Mouse (Mus musculus) limb, embryonic 12.5 days (tissue): ENCODE measurements around the gene Cdk4. TPM values are rescaled to one million over a fixed set of nuclear protein-coding genes. Genes with fewer than 3 reads are reported as not detected.

Source experiments
- ATAC-seq: fragments of 200-750 bp; cut with Nextera tagmentation; 2 replicates; pipeline ENCODE4 v1.8.0; 2017; ENCODE audit warnings: low read depth, moderate TSS enrichment; ENCODE audit not compliant: insufficient number of reproducible peaks, insufficient read depth, low FRiP score, low TSS enrichment
- H3K27ac ChIP-seq: fragments of 300-500 bp; sonication (generic); 2 replicates; pipeline ENCODE4 v1.5.1; 2016; ENCODE audit warnings: mild to moderate bottlenecking, moderate library complexity
- H3K27me3 ChIP-seq: fragments of 300-500 bp; sonication (generic); 2 replicates; pipeline ENCODE4 v1.6.1; 2016; ENCODE audit warnings: mild to moderate bottlenecking, moderate library complexity
- H3K36me3 ChIP-seq: fragments of 300-500 bp; sonication (generic); 2 replicates; pipeline ENCODE4 v1.6.1; 2016; ENCODE audit warnings: mild to moderate bottlenecking, moderate library complexity
- H3K4me1 ChIP-seq: fragments of 300-500 bp; sonication (generic); replicated peaks from 2 replicates; pipeline ENCODE4 v1.6.1; 2016
- H3K4me2 ChIP-seq: fragments of 300-500 bp; sonication (generic); 2 replicates; pipeline ENCODE4 v1.6.1; 2016; ENCODE audit warnings: mild to moderate bottlenecking, moderate library complexity
- H3K4me3 ChIP-seq: fragments of 300-500 bp; sonication (generic); replicated peaks from 2 replicates; pipeline ENCODE4 v1.5.1; 2016; ENCODE audit warnings: mild to moderate bottlenecking
- H3K9ac ChIP-seq: fragments of 300-500 bp; sonication (generic); replicated peaks from 2 replicates; pipeline ENCODE4 v1.6.1; 2016; ENCODE audit warnings: mild to moderate bottlenecking, moderate library complexity
- H3K9me3 ChIP-seq: fragments of 300-500 bp; sonication (generic); 2 replicates; pipeline ENCODE4 v1.6.1; 2016; ENCODE audit warnings: mild to moderate bottlenecking, moderate library complexity
- WGBS: fragments of 180-500 bp; shearing (Covaris S2); methylation state at CpG from one replicate; pipeline ENCODE4 v1.1.7; 2016; 5-methylcytosine and 5-hydroxymethylcytosine counted together
- polyA plus RNA-seq: library from polyadenylated mRNA; unstranded; fragments of >200 nt; fragmentation: Nextera tagmentation; extraction: Ambion mirVana; gene quantifications from 2 replicates; pipeline ENCODE4 v1.2.1, GENCODE M21; 2016

The Cdk4 gene
- polyA plus RNA-seq, 1 experiment from 2014 or later: 2,376 TPM

DNA sequence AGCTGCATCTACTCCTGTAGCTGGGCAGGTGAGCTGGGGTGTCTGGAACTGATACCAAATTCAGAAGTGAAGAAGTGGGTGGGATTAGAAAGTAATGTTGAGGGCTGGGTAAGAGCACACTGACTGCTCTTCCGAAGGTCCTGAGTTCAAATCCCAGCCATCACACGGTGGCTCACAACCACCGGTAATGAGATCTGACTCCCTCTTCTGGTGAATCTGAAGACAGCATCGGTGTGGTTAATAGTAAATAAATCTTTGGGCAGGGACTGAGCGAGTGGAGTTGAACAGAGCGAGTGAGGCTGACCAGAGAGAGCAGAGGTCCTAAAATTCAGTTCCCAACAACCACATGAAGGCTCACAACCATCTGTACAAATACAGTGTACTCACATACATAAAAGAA, 22.3 kb downstream of the Cdk4 start:
- H3K36me3 ChIP-seq: no peaks in the 10 kb centered on the region
- H3K4me2 ChIP-seq: no peak overlapping the region
- H3K9ac ChIP-seq: no peak overlapping the region
- ATAC-seq: no peak
- WGBS: 64% methylated on average over 6 of the region's 6 CpGs
- peaks cover 95% of the 10 kb centered on the region for H3K27me3 ChIP-seq
- no peaks in the 10 kb centered on the region for H3K9me3 ChIP-seq
- H3K4me1 ChIP-seq: peaks cover 16% of the 10 kb centered on the region
- H3K27ac ChIP-seq: no peak overlapping the region
- no peak overlapping the region for H3K4me3 ChIP-seq

DNA sequence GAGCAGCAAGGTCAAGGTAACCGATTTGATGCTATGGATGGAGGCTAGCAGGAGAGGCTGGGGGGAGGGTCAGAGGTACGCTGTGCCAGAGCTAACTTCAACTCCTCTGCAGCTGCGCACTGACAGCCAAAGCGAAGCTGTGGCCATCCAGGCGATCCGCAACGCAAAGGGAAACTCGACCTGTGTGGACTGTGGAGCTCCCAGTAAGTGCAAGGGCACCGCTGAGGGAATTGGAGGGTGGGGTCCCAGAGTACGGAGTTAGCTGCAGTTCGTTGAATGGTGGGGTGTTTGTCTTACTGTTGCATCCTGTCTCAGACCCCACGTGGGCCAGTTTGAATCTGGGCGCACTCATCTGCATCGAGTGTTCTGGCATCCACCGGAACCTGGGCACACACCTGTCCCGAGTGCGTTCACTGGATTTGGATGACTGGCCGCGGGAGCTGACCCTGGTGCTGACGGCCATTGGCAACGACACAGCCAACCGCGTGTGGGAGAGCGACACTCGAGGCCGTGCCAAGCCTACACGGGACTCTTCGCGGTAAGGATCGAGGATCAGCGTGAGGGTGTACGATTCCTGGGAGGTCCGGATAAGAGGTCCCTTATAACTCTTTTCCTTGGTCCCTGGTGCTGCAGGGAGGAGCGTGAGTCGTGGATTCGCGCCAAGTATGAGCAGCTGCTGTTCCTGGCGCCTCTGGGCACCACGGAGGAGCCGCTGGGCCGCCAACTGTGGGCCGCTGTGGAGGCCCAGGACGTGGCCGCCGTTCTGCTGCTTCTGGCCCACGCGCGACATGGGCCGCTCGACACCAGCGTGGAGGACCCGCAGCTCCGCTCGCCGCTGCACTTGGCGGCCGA, 27.5 kb downstream of the Cdk4 start:
- Histone ChIP-seq H3K4me1 (peaks cover 13% of the 10 kb centered on the region), H3K9me3 (no peaks in the 10 kb centered on the region), H3K36me3 (peaks cover 10% of the 10 kb centered on the region), H3K4me2 (peak overlapping the region; percentile 35; the same call in 1 of the 2 replicates), H3K9ac (no peak overlapping the region), H3K27ac (no peak overlapping the region), H3K27me3 (peaks cover 82% of the 10 kb centered on the region), H3K4me3 (peak overlapping the region; percentile 27)
- ATAC-seq: 0 out of 2 replicates have a peak, but pooled peaks have one; percentile 16
- 10% methylated on average over 57 of the region's 57 CpGs for whole genome bisulfite sequencing

DNA sequence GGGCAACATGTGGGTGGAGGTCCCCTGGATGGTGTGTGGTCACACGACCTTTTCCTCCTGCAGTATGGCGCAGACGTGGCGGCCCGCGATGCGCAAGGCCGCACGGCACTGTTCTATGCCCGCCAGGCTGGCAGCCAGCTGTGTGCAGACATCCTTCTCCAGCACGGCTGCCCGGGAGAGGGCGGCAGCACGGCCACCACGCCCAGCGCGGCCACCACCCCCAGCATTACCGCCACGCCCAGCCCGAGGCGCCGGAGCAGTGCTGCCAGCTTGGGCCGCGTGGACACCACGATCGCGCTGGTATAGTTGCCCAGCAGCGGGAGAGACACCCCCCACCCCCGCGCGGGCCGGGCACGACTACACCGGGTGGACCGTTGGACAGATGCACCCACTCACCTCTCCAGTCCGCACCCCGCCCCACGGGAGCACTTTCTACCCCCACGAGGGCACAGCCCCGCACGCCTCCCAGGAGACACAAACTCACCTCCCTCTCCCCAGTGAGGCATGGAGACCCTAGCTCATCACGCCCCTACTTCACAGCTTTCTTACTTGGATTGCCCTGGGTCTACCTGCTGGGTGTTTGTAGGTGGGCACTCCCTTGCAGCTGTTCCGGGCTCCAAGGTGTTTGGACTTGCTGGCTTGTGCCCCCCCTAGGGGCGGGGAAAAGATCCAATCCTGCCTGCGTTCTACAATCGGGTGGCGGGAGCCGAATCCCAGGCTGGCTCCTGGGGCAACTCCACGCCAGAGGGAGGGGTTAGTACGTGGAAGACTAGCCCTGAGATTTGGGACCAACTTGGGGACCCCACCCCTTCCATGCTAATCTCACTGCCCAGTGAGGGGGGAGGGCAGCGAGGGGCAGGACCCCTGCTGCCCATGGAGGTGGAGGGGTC, 28.4 kb downstream of the Cdk4 start:
- H3K27me3 ChIP-seq: peaks cover 76% of the 10 kb centered on the region
- H3K4me1 ChIP-seq: peaks cover 13% of the 10 kb centered on the region
- H3K36me3 ChIP-seq: peaks cover 19% of the 10 kb centered on the region
- 10% methylated on average over 49 of the region's 51 CpGs for WGBS
- H3K9me3 ChIP-seq: no peaks in the 10 kb centered on the region
- no peak; the same call in 1 of the 2 replicates for ATAC-seq
- H3K4me3 ChIP-seq: peak overlapping the region; percentile 27
- peak overlapping the region; percentile 35 for H3K4me2 ChIP-seq
- H3K27ac ChIP-seq: no peak overlapping the region
- H3K9ac ChIP-seq: no peak overlapping the region

DNA sequence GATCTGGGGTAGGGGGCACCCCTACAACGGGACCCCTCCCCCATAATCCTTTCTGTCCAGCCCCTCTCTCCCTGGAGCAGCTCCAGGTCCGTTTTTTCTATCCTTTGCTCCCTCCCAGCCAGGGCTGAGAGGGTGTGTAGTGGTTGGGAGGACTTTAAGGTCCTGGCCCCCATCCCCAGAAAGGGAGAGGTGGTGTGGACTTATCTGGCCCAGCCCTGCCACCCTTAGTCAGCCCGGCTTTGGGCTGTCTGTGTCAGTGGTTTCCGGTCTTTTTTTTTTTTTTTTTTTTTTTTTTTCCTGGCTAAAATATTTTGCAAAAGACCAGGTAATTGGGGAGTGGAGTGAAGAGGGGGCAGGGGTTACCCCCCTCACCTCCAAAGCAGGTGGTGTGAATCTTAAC, 29.4 kb downstream of the Cdk4 start:
- Histone ChIP-seq H3K36me3 (peaks cover 29% of the 10 kb centered on the region), H3K27ac (no peak overlapping the region), H3K4me1 (peaks cover 13% of the 10 kb centered on the region), H3K27me3 (peaks cover 66% of the 10 kb centered on the region), H3K4me2 (no peak overlapping the region), H3K4me3 (no peak overlapping the region), H3K9me3 (no peaks in the 10 kb centered on the region), H3K9ac (no peak overlapping the region)
- WGBS: 53% methylated on average over 4 of the region's 4 CpGs
- ATAC-seq: no peak

DNA sequence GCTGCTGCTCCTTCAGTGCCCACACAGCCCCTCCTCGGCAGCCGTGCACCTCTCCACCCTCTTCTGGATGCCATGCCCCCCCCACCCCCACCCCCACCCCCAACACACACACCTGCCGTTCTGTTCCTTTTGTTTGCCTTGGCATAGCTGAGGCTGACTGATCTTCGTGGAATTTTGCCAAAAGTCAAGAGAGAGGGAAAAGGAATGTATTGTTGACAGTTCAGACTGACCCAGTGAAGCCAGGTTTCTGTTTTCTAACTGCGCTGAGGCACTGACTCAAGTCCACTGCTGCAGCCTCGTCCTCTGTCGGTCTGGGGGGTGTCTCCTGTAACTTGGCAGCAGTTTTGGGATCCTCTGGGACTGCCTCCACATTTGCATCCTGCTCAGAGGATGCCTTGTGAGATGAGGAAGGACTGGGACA, 31.1 kb downstream of the Cdk4 start:
- Histone ChIP-seq H3K27ac (no peak overlapping the region), H3K4me3 (no peak overlapping the region), H3K9me3 (no peaks in the 10 kb centered on the region), H3K36me3 (peaks cover 46% of the 10 kb centered on the region), H3K27me3 (peaks cover 49% of the 10 kb centered on the region), H3K4me2 (no peak overlapping the region), H3K9ac (no peak overlapping the region), H3K4me1 (peaks cover 13% of the 10 kb centered on the region)
- no peak for ATAC-seq
- WGBS: 68% methylated on average over 7 of the region's 7 CpGs

DNA sequence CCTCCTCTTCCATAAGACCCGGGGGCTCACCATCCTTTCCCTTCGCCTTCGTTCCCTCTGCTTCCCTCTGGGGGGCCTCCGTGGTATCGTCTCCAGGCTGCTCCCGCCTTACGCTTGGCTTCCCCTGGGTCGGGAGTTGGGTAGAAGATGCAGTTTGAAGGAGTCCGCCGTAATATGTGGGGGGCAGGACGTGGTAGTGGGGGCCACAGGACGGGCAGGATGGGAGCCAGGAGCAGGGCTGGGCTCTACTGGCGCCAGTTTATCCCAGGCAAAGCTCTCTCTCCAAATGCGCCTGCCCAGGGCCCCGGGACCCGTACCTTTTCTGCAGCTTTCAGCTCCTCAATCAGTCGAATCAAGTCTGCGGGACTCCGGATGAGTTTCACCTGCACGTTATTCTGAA, 35.2 kb downstream of the Cdk4 start:
- Histone ChIP-seq H3K4me2 (no peak overlapping the region), H3K9me3 (no peaks in the 10 kb centered on the region), H3K4me3 (no peak overlapping the region), H3K9ac (no peak overlapping the region), H3K4me1 (no peaks in the 10 kb centered on the region), H3K27ac (no peak overlapping the region), H3K27me3 (peaks cover 8% of the 10 kb centered on the region), H3K36me3 (peaks cover 58% of the 10 kb centered on the region)
- 76% methylated on average over 20 of the region's 20 CpGs for WGBS
- no peak for ATAC-seq

DNA sequence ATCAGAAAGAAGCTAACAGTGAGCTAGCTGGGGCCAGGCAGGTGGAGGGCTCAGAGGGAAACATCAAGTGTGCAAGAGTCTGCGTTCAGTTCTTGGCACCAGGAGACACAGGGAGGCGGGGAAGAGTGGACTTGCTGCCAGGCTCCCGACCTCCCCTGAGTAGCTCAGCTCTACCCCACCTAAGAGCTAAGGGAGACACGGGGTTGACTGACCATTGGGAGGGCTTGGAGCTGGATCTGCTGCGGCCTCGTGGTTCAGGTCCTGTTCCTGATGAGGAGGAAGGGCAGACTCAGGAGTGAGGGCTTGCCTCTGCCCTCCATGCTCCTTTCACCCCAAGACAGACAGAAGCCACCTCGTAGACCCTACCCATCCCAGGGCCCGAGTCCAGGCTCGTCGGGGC, 35.9 kb downstream of the Cdk4 start:
- Histone ChIP-seq H3K4me1 (no peaks in the 10 kb centered on the region), H3K27ac (no peak overlapping the region), H3K9ac (no peak overlapping the region), H3K4me2 (no peak overlapping the region), H3K9me3 (no peaks in the 10 kb centered on the region), H3K36me3 (peaks cover 60% of the 10 kb centered on the region), H3K4me3 (no peak overlapping the region), H3K27me3 (peaks cover 1% of the 10 kb centered on the region)
- no peak for ATAC-seq
- WGBS: 87% methylated on average over 10 of the region's 10 CpGs

DNA sequence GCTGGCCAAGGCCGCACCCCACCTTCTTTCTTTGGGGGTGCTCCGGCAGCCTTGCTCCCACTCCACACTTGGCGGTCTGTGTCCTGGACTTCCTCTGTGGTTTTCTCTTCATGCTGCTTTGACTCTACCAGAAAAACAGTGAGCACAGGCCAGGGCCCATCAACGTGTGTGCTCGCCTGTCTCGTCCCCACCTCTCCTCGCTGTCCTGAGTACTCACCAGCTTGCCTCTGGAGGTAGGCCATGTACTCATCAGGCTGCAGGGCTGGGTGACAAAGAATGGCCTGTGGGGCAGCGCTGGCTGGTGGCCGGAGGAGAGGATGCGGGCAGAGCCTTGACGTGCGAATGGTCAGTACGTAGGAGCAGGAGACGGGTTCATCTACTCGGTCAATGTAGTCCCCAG, 36.5 kb downstream of the Cdk4 start:
- H3K4me3 ChIP-seq: no peak overlapping the region
- H3K36me3 ChIP-seq: peaks cover 62% of the 10 kb centered on the region
- no peaks in the 10 kb centered on the region for H3K9me3 ChIP-seq
- H3K27ac ChIP-seq: no peak overlapping the region
- H3K4me1 ChIP-seq: no peaks in the 10 kb centered on the region
- no peak for ATAC-seq
- H3K9ac ChIP-seq: 0 out of 2 replicates have a peak overlapping the region, but pooled peaks have one; percentile 2
- no peak overlapping the region for H3K4me2 ChIP-seq
- no peaks in the 10 kb centered on the region for H3K27me3 ChIP-seq
- WGBS: 94% methylated on average over 15 of the region's 15 CpGs

DNA sequence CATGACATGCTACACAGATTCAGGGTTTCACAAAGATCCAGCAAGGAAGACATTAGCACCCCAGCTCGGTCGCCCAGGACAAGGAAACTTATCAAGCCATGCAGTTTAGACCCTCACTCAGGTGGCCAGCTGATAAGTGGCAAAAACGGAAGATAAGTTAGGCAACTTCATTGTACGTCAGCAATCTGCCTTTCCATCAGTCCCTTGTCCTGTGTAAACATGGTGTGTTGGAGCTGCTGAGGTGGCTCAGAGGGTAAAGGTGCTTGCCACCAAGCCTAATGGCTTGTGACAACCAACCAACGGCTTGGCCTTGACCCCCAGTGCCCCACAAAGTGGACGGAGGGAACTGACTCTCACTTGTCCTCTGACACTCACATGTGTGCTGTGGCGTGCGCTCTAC, 37.1 kb downstream of the Cdk4 start:
- Histone ChIP-seq H3K4me3 (no peak overlapping the region), H3K27me3 (no peaks in the 10 kb centered on the region), H3K4me2 (no peak overlapping the region), H3K36me3 (peaks cover 60% of the 10 kb centered on the region), H3K9me3 (no peaks in the 10 kb centered on the region), H3K9ac (no peak overlapping the region), H3K4me1 (no peaks in the 10 kb centered on the region), H3K27ac (no peak overlapping the region)
- no peak for ATAC-seq
- 83% methylated on average over 8 of the region's 8 CpGs for WGBS

DNA sequence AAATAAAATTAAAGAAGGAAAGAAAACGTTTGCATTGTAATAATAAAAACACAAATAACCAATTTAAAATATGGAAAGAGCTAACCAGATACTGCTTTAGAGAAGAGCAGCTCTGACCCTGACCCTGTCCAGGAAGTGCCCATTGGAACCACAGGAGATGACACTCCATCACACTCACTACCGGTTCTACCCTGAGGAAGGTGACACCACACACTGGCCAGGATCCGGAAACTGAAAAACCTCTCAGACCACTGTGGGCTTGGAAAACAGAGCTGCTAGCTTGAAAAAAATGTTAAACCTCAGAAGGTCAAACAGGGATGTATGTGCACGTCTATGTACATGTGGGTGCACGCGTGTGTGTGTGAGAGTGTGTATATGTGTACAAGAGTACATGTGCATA, 37.8 kb downstream of the Cdk4 start:
- Histone ChIP-seq H3K27ac (no peak overlapping the region), H3K4me1 (no peaks in the 10 kb centered on the region), H3K27me3 (no peaks in the 10 kb centered on the region), H3K9ac (no peak overlapping the region), H3K36me3 (peaks cover 57% of the 10 kb centered on the region), H3K4me2 (no peak overlapping the region), H3K9me3 (no peaks in the 10 kb centered on the region), H3K4me3 (no peak overlapping the region)
- 86% methylated on average over 6 of the region's 6 CpGs for WGBS
- ATAC-seq: no peak

DNA sequence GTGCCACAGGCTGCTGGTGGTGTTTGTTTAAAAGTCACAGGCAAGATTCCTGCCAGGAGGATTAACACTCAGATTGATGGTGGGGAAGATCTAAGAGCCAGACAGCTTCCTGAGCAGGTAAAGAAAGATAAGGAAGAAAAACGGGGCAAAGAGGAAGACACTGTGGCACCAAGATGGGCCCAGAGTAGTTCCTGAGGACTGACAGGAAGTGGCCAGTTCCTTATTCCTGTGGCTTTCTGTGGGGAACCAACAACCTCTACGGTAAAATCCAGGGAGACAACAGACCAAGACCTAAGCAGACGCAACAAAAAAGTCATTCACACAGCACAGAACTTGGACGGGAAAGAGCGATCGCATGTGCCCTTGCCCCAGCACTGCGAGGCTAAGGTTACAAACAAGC, 40.3 kb downstream of the Cdk4 start:
- WGBS: 79% methylated on average over 7 of the region's 7 CpGs
- H3K4me3 ChIP-seq: no peak overlapping the region

More for the DNA sequence above, 40.3 kb downstream of the Cdk4 start:
- Histone ChIP-seq H3K27me3 (no peaks in the 10 kb centered on the region), H3K9ac (no peak overlapping the region), H3K9me3 (no peaks in the 10 kb centered on the region), H3K4me1 (no peaks in the 10 kb centered on the region), H3K36me3 (peaks cover 38% of the 10 kb centered on the region), H3K27ac (no peak overlapping the region), H3K4me2 (no peak overlapping the region)
- ATAC-seq: no peak
